Mouse (Mus musculus): ENCODE measurements around the gene Ptov1. TPM values are rescaled to one million over a fixed set of nuclear protein-coding genes. Genes with fewer than 3 reads are reported as not detected.

Gene Ptov1
- polyA plus RNA-seq, 2 experiments = 471 to 751 TPM

DNA sequence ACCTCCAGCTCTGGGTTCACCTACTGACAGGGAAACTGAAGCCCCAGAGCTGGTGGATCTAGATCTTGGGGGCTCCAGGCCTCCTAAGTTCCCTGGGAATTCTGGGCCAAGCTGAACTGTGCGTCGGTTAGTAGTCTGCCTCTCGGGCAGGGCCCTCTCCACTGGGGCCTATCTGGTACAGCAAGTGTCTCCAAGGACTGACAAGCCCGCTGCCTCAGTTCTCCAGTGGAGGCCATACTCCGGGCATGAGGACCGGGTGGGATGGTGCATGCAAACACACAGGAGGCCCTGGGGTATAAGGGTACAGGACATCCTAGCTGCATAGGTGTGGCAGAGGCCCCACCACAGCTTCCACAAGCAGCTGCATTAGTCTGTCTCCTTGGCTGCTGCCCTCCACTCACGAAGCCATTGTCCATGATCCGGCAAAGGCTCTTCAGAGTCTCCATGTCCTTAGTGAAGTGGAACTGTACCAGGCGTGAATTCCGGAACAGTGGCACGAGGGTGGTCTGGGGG lies 5.5 kb downstream of the Ptov1 start:
- Histone ChIP-seq H3K4me2 (replicated peaks; ENCODE audit: low read depth, low read length, severe bottlenecking) (no peak overlapping the region), H3K9ac (ENCODE audit: low read depth, low read length, severe bottlenecking) (no peak overlapping the region), H3K27ac (replicated peaks; ENCODE audit: low read depth, low read length) (0 out of 2 replicates have a peak overlapping the region, but pooled peaks have one; percentile 8), H3K4me1 (ENCODE audit: control insufficient read depth, insufficient read depth, low read length) (peaks cover 32% of the 10 kb centered on the region), H3K4me3 (replicated peaks; ENCODE audit: low read length) (no peak overlapping the region), H3K9me3 (ENCODE audit: control insufficient read depth, low read length) (no peaks in the 10 kb centered on the region), H3K27me3 (ENCODE audit: control insufficient read depth, insufficient read depth, low read length) (no peaks in the 10 kb centered on the region), H3K36me3 (ENCODE audit: control insufficient read depth, insufficient read depth, low read length) (peaks cover 63% of the 10 kb centered on the region)
- TF ChIP-seq POLR2A (IDR thresholded peaks at IDR 0.05; ENCODE audit: borderline replicate concordance, extremely low read depth, insufficient read depth, insufficient read length) = no peak
- ATAC-seq (ENCODE audit: low FRiP score, low read depth) (no peak), DNase-seq (ENCODE audit: low spot score) (no peak)
- 93% methylated on average over 11 of the region's 11 CpGs for WGBS

DNA sequence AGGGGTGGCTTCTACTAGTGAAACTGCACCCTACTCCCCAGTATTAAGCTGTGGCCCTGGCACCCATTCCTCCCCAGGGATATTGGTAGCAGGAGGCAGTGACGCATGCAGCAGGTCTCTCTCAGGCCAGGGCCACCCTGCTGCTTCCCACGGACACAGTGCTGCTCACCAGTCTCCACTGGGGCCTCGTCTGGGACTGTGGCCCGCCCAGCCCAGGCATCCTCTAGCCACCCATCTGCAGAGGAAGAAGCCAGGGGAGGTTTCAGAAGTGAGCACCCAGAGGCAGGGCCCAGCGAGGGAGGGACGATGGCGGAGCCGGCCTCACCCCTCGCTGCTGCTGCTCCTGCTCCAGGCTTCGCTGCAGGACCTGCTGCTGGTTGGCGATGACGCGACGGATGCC lies 6.4 kb downstream of the Ptov1 start:
- Histone ChIP-seq H3K4me2 (replicated peaks; ENCODE audit: low read depth, low read length, severe bottlenecking) (no peak overlapping the region), H3K27ac (replicated peaks; ENCODE audit: low read depth, low read length) (no peak overlapping the region), H3K9ac (ENCODE audit: low read depth, low read length, severe bottlenecking) (no peak overlapping the region), H3K4me1 (ENCODE audit: control insufficient read depth, insufficient read depth, low read length) (peaks cover 31% of the 10 kb centered on the region), H3K4me3 (replicated peaks; ENCODE audit: low read length) (no peak overlapping the region), H3K9me3 (ENCODE audit: control insufficient read depth, low read length) (no peaks in the 10 kb centered on the region), H3K27me3 (ENCODE audit: control insufficient read depth, insufficient read depth, low read length) (no peaks in the 10 kb centered on the region), H3K36me3 (ENCODE audit: control insufficient read depth, insufficient read depth, low read length) (peaks cover 63% of the 10 kb centered on the region)
- ATAC-seq (ENCODE audit: low FRiP score, low read depth) (no peak), DNase-seq (ENCODE audit: low spot score) (no peak)
- TF ChIP-seq POLR2A (IDR thresholded peaks at IDR 0.05; ENCODE audit: borderline replicate concordance, extremely low read depth, insufficient read depth, insufficient read length) = no peak
- WGBS = 91% methylated on average over 14 of the region's 14 CpGs

DNA sequence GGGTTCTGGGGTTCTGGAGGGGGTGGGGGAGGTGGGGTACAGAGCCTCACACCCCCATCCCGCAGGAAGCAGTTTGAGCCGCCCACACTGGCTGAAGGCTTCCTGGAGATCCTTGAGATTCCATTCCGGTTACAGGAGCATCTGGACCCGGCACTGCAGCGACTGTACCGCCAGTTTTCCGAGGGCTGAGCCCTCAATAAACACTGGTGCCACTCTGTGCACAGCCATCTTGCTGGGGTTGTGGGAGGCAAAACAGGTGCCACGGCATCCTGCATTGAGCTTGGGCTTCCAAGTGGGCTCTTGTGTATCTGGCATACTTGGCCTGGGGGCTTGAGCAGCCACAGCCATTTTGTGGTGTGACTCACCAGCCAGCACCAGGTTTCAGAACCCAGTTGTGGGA lies 7.2 kb downstream of the Ptov1 start:
- no peaks in the 10 kb centered on the region for H3K9me3 ChIP-seq (ENCODE audit: control insufficient read depth, low read length)
- DNase-seq (ENCODE audit: low spot score) = no peak
- H3K4me3 ChIP-seq (replicated peaks; ENCODE audit: low read length) = no peak overlapping the region
- whole genome bisulfite sequencing = 85% methylated on average over 8 of the region's 8 CpGs
- H3K36me3 ChIP-seq (ENCODE audit: control insufficient read depth, insufficient read depth, low read length) = peaks cover 60% of the 10 kb centered on the region
- H3K27ac ChIP-seq (replicated peaks; ENCODE audit: low read depth, low read length) = no peak overlapping the region
- peaks cover 27% of the 10 kb centered on the region for H3K4me1 ChIP-seq (ENCODE audit: control insufficient read depth, insufficient read depth, low read length)
- no peaks in the 10 kb centered on the region for H3K27me3 ChIP-seq (ENCODE audit: control insufficient read depth, insufficient read depth, low read length)
- no peak for TF ChIP-seq POLR2A (IDR thresholded peaks at IDR 0.05; ENCODE audit: borderline replicate concordance, extremely low read depth, insufficient read depth, insufficient read length)
- no peak overlapping the region for H3K4me2 ChIP-seq (replicated peaks; ENCODE audit: low read depth, low read length, severe bottlenecking)
- no peak overlapping the region for H3K9ac ChIP-seq (ENCODE audit: low read depth, low read length, severe bottlenecking)
- no peak for ATAC-seq (ENCODE audit: low FRiP score, low read depth)

DNA sequence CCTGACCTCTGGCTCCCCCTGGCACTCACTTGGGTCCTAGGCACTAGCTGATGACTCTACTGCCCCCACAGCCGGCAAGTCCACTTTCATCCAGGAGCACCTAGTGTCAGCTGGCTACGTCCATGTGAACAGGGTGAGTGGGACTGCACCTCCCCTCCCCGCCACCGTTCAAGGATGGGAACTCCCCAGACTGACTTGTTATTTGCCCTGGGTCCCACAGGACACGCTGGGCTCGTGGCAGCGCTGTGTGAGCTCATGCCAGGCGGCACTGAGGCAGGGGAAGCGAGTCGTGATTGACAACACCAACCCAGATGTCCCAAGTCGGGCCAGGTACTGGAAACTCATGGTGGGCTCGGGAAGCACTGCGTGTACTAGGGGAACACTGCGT lies 8.2 kb downstream of the Ptov1 start:
- Histone ChIP-seq H3K4me2 (replicated peaks; ENCODE audit: low read depth, low read length, severe bottlenecking) (no peak overlapping the region), H3K4me3 (replicated peaks; ENCODE audit: low read length) (no peak overlapping the region), H3K27me3 (ENCODE audit: control insufficient read depth, insufficient read depth, low read length) (no peaks in the 10 kb centered on the region), H3K9me3 (ENCODE audit: control insufficient read depth, low read length) (no peaks in the 10 kb centered on the region), H3K27ac (replicated peaks; ENCODE audit: low read depth, low read length) (no peak overlapping the region), H3K36me3 (ENCODE audit: control insufficient read depth, insufficient read depth, low read length) (peaks cover 56% of the 10 kb centered on the region), H3K4me1 (ENCODE audit: control insufficient read depth, insufficient read depth, low read length) (peaks cover 20% of the 10 kb centered on the region), H3K9ac (ENCODE audit: low read depth, low read length, severe bottlenecking) (no peak overlapping the region)
- ATAC-seq (ENCODE audit: low FRiP score, low read depth) = no peak
- no peak for TF ChIP-seq POLR2A (IDR thresholded peaks at IDR 0.05; ENCODE audit: borderline replicate concordance, extremely low read depth, insufficient read depth, insufficient read length)
- 84% methylated on average over 14 of the region's 14 CpGs for WGBS
- no peak for DNase-seq (ENCODE audit: low spot score)

DNA sequence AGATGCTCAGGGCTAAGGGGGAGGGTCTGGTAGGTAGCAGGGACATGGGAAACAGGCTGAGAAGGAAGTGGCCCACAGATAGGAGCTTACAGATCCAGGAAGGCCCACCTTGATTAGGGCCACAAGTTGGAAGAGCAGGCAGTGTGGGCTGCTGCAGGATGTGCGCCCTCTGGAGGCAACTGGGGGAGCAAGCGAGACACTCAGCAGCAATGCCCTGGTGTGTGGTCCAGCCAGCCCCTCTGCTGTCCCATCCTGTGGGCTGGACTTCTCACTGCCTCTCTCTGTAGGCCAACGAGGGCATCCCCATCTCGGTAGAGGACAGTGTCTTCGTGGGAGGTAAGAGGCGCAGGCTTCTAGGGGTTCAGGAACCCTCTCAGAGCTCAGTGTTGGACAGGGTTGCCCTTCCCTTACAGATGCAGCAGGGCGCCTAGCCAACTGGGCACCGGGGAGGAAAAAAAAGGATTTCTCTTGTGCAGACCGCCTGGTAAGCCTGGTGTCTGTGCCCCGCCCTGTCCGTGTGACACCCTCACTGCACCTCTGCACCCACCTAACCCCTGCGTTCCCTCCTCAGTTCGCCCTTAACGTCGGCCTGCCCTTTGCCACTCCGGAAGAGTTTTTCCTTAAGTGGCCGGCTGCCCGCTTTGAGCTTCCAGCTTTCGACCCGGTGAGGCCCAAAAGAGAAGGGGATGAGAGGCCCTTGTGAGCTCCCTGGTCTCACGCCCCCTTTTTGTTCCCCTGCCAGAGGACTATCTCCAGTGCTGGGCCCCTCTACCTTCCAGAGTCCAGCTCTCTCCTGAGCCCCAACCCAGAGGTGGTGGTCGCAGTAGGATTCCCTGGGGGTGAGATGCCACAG lies 8.8 kb downstream of the Ptov1 start:
- no peak for TF ChIP-seq POLR2A (IDR thresholded peaks at IDR 0.05; ENCODE audit: borderline replicate concordance, extremely low read depth, insufficient read depth, insufficient read length)
- peak; percentile 19 for ATAC-seq (ENCODE audit: low FRiP score, low read depth)
- peaks cover 16% of the 10 kb centered on the region for H3K4me1 ChIP-seq (ENCODE audit: control insufficient read depth, insufficient read depth, low read length)
- DNase-seq (ENCODE audit: low spot score) = peak; percentile 69
- no peaks in the 10 kb centered on the region for H3K9me3 ChIP-seq (ENCODE audit: control insufficient read depth, low read length)
- 0 out of 2 replicates have a peak overlapping the region, but pooled peaks have one; percentile 13 for H3K27ac ChIP-seq (replicated peaks; ENCODE audit: low read depth, low read length)
- no peaks in the 10 kb centered on the region for H3K27me3 ChIP-seq (ENCODE audit: control insufficient read depth, insufficient read depth, low read length)
- no peak overlapping the region for H3K4me3 ChIP-seq (replicated peaks; ENCODE audit: low read length)
- H3K36me3 ChIP-seq (ENCODE audit: control insufficient read depth, insufficient read depth, low read length) = peaks cover 50% of the 10 kb centered on the region
- no peak overlapping the region for H3K4me2 ChIP-seq (replicated peaks; ENCODE audit: low read depth, low read length, severe bottlenecking)
- no peak overlapping the region for H3K9ac ChIP-seq (ENCODE audit: low read depth, low read length, severe bottlenecking)
- 64% methylated on average over 21 of the region's 22 CpGs for WGBS
